Mouse (Mus musculus) limb, embryonic 15.5 days (tissue): Measurements from ENCODE around the gene Igfbp4. TPM values are rescaled to one million over a fixed set of nuclear protein-coding genes. Genes with fewer than 3 reads are reported as not detected.

Experiments used
- ATAC-seq: fragments of 200-750 bp; cut with Nextera tagmentation; 2 replicates; pipeline ENCODE4 v1.8.0; 2017; ENCODE audit warnings: low read depth, moderate TSS enrichment; ENCODE audit not compliant: insufficient number of reproducible peaks, low FRiP score, low TSS enrichment
- H3K27ac ChIP-seq: fragments of 300-500 bp; sonication (generic); 2 replicates; pipeline ENCODE4 v1.5.1; 2015; ENCODE audit warnings: moderate library complexity, mild to moderate bottlenecking, inconsistent platforms
- H3K27me3 ChIP-seq: fragments of 300-500 bp; sonication (generic); 2 replicates; pipeline ENCODE4 v1.6.1; 2015; ENCODE audit warnings: inconsistent platforms
- H3K36me3 ChIP-seq: fragments of 300-500 bp; sonication (generic); 2 replicates; pipeline ENCODE4 v1.6.1; 2015; ENCODE audit warnings: inconsistent platforms
- H3K4me1 ChIP-seq: fragments of 300-500 bp; sonication (generic); 2 replicates; pipeline ENCODE4 v1.6.1; 2015; ENCODE audit warnings: inconsistent platforms
- H3K4me2 ChIP-seq: fragments of 300-500 bp; sonication (generic); 2 replicates; pipeline ENCODE4 v1.6.1; 2015; ENCODE audit warnings: mild to moderate bottlenecking, inconsistent platforms
- H3K4me3 ChIP-seq: fragments of 300-500 bp; sonication (generic); 2 replicates; pipeline ENCODE4 v1.5.1; 2015; ENCODE audit warnings: mild to moderate bottlenecking, inconsistent platforms
- H3K9ac ChIP-seq: fragments of 300-500 bp; sonication (generic); 2 replicates; pipeline ENCODE4 v1.6.1; 2015; ENCODE audit warnings: inconsistent platforms
- H3K9me3 ChIP-seq: fragments of 300-500 bp; sonication (generic); 2 replicates; pipeline ENCODE4 v1.6.1; 2016; ENCODE audit warnings: inconsistent platforms
- WGBS: fragments of 180-500 bp; shearing (Covaris S2); methylation state at CpG from one replicate; pipeline ENCODE4 v1.1.7; 2015; 5-methylcytosine and 5-hydroxymethylcytosine counted together
- polyA plus RNA-seq: library from polyadenylated mRNA; unstranded; fragments of >200 nt; fragmentation: Nextera tagmentation; extraction: Ambion mirVana; gene quantifications from 2 replicates; pipeline ENCODE4 v1.2.1, GENCODE M21; 2015

The Igfbp4 gene
- polyA plus RNA-seq, 1 experiment from 2014 or later: 1,296 TPM

DNA sequence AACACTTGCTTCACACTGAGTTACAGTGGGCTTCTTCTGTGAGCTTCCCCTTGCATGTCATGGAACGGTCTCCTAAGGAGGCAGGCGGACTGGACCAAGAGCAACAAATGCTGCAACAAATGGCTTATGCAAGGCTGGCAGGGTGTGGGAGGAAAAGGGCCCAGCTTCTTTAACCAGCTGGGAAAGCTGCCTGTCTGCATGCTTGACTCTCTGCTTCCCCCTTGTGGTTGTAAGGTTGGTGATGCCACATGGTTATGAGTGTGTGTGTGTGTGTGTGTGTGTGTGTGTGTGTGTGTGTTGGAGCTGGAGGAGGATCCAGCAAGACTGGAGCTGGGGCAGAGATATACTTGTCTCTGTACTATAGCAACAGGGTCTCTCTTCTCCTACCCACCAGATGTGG lies 24.9 kb downstream of the Igfbp4 start:
- Histone ChIP-seq H3K4me3 (no peak overlapping the region), H3K9me3 (no peaks in the 10 kb centered on the region), H3K4me2 (no peak overlapping the region), H3K27ac (peak overlapping the region; percentile 72), H3K27me3 (no peaks in the 10 kb centered on the region), H3K9ac (no peak overlapping the region), H3K36me3 (no peaks in the 10 kb centered on the region), H3K4me1 (peaks cover 18% of the 10 kb centered on the region)
- WGBS: 3% methylated on average over 2 of the region's 2 CpGs
- peak; percentile 31 for ATAC-seq

DNA sequence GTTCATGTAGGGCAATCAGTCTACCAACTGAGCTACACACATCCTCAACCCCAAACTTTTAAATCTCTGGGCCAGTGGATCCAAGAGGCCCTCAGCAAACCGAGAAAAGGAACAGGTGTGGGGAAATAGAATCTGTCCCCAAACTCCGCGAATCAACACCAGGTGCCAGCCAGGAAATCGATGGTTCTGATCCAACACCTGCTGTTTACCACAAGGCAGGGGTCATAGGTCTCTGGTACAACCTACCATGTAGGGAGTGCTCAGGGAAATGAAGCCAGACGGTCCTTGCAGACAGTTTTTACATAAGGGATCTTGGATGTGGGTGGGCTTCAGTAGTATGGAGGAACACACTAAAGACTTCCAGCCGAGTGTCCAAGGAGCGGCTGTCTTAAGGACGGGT lies 26.5 kb downstream of the Igfbp4 start:
- peaks cover 34% of the 10 kb centered on the region for H3K4me1 ChIP-seq
- no peaks in the 10 kb centered on the region for H3K9me3 ChIP-seq
- H3K27ac ChIP-seq: no peak overlapping the region
- no peak for ATAC-seq
- WGBS: 70% methylated on average over 8 of the region's 8 CpGs
- H3K27me3 ChIP-seq: no peaks in the 10 kb centered on the region
- no peak overlapping the region for H3K4me3 ChIP-seq
- no peak overlapping the region for H3K4me2 ChIP-seq
- no peaks in the 10 kb centered on the region for H3K36me3 ChIP-seq
- H3K9ac ChIP-seq: no peak overlapping the region

DNA sequence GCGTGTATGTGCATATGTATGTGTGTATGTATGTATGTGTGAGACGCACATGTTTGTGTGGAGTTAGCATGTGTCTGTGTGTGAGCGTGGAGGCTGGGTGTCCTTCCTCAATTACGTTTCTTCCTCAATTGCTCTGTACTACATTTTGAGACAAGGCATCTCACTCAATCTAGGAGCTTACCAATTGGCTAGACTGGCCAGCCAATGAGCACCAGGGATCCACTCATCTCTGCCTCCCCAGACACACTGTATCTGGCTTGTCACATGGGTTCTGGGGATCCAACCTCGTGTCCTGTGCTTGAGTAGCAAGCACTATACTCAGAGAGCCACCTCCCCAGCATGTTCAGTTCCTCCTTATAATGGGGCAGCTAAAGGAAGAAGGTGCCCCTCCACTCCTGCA lies 27.4 kb downstream of the Igfbp4 start:
- Histone ChIP-seq H3K27me3 (no peaks in the 10 kb centered on the region), H3K4me3 (no peak overlapping the region), H3K4me1 (peaks cover 31% of the 10 kb centered on the region), H3K9ac (no peak overlapping the region), H3K9me3 (no peaks in the 10 kb centered on the region), H3K4me2 (no peak overlapping the region), H3K36me3 (no peaks in the 10 kb centered on the region), H3K27ac (no peak overlapping the region)
- no peak for ATAC-seq
- 85% methylated on average over 5 of the region's 5 CpGs for WGBS

DNA sequence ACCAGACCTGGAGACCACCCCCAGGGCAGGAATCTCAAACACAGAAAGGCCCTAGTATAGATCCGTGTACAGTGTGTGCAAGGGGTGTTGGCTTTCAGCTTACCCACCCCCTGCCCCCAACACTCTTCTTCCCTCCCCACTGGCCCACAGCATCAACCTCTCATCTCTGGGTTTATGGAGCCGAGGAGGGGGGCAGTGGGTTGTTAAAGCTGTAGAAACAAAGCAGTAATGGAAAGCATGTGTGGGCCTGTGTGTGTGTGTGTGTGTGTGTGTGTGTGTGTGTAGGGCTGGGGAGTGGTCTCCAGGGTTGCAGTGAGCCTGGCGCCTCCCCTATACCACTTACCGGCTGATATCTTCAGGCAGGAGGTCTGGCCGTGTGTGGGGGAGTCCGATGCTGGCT lies 30.8 kb downstream of the Igfbp4 start:
- Histone ChIP-seq H3K4me3 (no peak overlapping the region), H3K27ac (peak overlapping the region; percentile 78), H3K9ac (no peak overlapping the region), H3K4me1 (peaks cover 42% of the 10 kb centered on the region), H3K36me3 (no peaks in the 10 kb centered on the region), H3K4me2 (no peak overlapping the region), H3K9me3 (no peaks in the 10 kb centered on the region), H3K27me3 (no peaks in the 10 kb centered on the region)
- 4% methylated on average over 6 of the region's 6 CpGs for WGBS
- ATAC-seq: peak; percentile 79

DNA sequence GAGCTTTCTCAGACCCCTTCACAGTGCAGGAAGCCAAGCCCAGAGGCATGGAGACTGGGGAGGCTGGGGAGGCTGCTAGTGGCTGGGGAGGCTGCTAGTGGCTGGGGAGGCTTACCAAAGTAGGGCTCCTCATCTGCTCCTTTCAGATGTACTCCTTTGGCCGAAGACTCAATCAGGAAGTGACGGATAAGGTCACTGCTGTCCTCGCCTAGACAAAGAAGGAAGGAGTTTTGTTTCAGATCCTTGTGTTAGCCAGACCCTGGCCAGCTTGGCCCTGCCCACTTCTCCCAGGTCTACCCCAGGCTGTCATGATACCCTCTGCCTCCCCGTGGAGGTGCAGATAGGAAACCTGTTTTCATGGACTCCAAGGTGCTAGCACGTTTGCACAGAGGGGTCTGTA lies 32.7 kb downstream of the Igfbp4 start:
- Histone ChIP-seq H3K36me3 (no peaks in the 10 kb centered on the region), H3K27me3 (no peaks in the 10 kb centered on the region), H3K9ac (no peak overlapping the region), H3K9me3 (no peaks in the 10 kb centered on the region), H3K4me1 (peaks cover 55% of the 10 kb centered on the region), H3K4me3 (no peak overlapping the region), H3K4me2 (no peak overlapping the region), H3K27ac (peak overlapping the region; percentile 63)
- WGBS: 59% methylated on average over 5 of the region's 5 CpGs
- no peak for ATAC-seq

DNA sequence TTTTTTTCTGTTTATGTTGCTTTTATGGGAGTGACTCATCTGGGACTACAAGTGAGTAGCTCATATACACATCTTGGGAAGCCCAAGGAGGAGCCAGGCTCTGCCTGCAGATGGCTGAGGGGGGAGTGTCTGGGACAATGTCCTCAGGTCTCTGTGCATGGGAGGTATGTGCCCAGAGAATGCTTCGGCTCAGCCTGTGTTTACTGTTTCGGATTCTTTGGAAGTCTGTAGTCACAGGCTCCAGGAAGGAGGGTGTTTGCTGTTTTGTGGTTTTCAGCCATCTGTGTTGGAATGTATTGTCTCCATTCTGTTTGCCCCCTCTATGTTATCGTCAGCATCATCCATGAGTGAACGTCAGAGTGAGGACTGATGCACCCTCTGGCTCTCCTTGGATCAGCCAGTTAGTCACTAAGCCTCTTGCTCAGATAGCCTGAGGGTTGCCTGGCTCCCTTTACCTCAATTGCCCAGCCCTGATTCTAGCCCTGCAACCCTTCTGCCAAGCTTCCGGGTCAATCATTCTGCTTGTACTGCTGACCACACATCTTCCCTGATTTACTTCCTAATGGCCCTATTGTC lies 35.8 kb downstream of the Igfbp4 start:
- Histone ChIP-seq H3K9ac (no peak overlapping the region), H3K4me1 (peaks cover 75% of the 10 kb centered on the region), H3K27me3 (no peaks in the 10 kb centered on the region), H3K4me3 (no peak overlapping the region), H3K9me3 (no peaks in the 10 kb centered on the region), H3K36me3 (no peaks in the 10 kb centered on the region), H3K27ac (no peak overlapping the region), H3K4me2 (no peak overlapping the region)
- 55% methylated on average over 5 of the region's 5 CpGs for WGBS
- ATAC-seq: no peak

DNA sequence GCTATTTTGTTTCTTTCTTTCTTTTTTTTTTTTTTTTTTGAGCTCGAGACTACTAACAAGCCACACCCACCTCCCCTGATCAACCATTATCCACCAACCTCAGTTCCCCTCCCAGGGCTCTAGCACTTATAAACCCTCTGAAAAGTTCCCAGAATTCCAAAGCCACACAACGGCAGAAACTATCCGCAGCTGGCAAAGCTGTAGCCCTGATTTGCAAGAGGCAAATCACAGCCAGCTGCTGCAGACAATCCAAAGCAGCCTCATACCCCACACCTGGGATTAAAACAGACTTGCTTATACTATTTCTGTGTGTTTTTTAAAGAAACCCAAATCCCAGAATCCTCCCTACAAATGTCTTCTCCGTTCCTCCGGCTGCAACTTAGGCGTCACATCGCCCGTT lies 36.8 kb downstream of the Igfbp4 start:
- peak overlapping the region; percentile 63 for H3K27ac ChIP-seq
- no peaks in the 10 kb centered on the region for H3K36me3 ChIP-seq
- peaks cover 77% of the 10 kb centered on the region for H3K4me1 ChIP-seq
- H3K9me3 ChIP-seq: no peaks in the 10 kb centered on the region
- H3K4me2 ChIP-seq: no peak overlapping the region
- H3K27me3 ChIP-seq: no peaks in the 10 kb centered on the region
- no peak for ATAC-seq
- 41% methylated on average over 8 of the region's 8 CpGs for WGBS
- no peak overlapping the region for H3K9ac ChIP-seq
- no peak overlapping the region for H3K4me3 ChIP-seq

DNA sequence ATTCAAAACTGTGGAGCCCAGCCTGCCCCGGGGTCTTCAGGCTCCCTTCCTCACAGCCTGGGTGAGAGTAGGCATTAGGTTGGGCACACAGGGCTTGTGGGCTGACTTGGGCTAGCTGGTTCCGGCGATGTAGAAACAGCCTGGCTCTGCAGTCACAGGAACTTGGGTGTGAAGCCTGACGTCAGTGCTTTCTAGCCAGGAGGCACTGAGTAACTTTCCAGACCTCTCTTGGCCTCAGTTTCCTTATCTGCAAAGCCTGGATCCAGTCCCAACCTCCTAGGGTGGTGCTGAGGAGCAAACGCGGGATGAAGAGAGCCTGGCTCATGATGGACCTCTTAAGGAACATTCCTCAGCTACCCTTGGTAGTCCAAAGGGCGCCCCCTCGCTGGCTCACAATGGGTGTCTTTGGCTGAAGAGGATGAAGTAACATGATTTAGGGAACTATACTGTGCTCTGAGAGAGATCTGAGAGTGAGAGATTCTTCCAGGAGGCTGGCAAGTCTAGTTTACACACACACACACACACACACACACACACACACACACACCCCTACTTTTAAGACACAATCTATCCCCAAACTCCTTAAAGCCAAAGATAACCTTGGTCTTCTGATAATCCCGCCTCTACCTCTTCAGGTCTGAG lies 40.0 kb downstream of the Igfbp4 start:
- H3K4me2 ChIP-seq: no peak overlapping the region
- H3K9me3 ChIP-seq: no peaks in the 10 kb centered on the region
- no peak overlapping the region for H3K4me3 ChIP-seq
- WGBS: 64% methylated on average over 9 of the region's 9 CpGs
- H3K4me1 ChIP-seq: peaks cover 65% of the 10 kb centered on the region
- H3K9ac ChIP-seq: no peak overlapping the region
- H3K27me3 ChIP-seq: no peaks in the 10 kb centered on the region
- no peak for ATAC-seq
- H3K36me3 ChIP-seq: no peaks in the 10 kb centered on the region
- H3K27ac ChIP-seq: peak overlapping the region; percentile 85

DNA sequence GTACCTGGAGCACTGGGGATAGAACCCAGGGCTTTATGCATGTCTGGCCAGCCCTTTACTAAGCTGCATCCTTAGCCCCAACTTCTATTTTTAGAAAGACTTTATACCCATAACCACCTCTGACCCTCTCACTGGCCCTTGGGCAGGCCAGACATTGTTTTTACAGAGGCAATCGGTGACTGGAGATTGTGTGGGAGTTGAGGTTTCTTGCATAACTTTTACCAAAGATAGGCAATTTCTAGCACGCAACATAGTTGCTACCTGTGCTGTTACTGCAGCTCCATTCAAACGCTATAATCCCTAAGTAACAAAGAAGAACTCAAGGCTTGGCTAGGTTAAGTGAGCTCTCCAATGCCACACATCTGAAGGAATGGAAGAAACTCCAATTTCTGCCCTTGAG lies 40.5 kb downstream of the Igfbp4 start:
- WGBS: 26% methylated on average over 3 of the region's 3 CpGs
- Histone ChIP-seq H3K27ac (peak overlapping the region; percentile 85), H3K4me3 (no peak overlapping the region), H3K4me1 (peaks cover 65% of the 10 kb centered on the region), H3K4me2 (no peak overlapping the region), H3K36me3 (no peaks in the 10 kb centered on the region), H3K27me3 (no peaks in the 10 kb centered on the region), H3K9ac (no peak overlapping the region), H3K9me3 (no peaks in the 10 kb centered on the region)
- no peak for ATAC-seq

DNA sequence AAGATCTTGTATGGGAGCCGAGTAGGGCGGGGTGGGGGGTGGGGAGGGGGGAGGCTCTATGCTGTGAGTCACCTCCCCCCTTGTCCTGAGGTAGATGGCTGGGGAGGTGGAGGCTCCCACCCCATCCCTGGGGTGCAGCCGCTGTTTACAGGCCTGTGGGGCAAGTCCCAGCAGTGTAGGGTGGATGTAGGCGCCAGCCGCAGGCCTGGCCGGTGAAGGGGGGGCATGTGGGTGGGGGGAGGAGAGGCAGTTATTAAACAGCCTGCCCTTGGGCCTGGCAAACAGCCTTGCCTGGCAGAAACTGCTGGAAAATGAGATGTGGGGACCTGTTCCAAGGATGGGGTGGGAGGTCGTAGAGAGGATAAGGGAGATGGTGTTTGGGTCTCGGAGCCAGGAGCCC lies 41.1 kb downstream of the Igfbp4 start:
- peak; percentile 73 for ATAC-seq
- Histone ChIP-seq H3K27ac (peak overlapping the region; percentile 85), H3K9me3 (no peaks in the 10 kb centered on the region), H3K36me3 (no peaks in the 10 kb centered on the region), H3K27me3 (no peaks in the 10 kb centered on the region), H3K4me1 (peaks cover 59% of the 10 kb centered on the region), H3K4me2 (0 out of 2 replicates have a peak overlapping the region, but pooled peaks have one; percentile 12), H3K9ac (no peak overlapping the region), H3K4me3 (no peak overlapping the region)
- 14% methylated on average over 8 of the region's 8 CpGs for WGBS

DNA sequence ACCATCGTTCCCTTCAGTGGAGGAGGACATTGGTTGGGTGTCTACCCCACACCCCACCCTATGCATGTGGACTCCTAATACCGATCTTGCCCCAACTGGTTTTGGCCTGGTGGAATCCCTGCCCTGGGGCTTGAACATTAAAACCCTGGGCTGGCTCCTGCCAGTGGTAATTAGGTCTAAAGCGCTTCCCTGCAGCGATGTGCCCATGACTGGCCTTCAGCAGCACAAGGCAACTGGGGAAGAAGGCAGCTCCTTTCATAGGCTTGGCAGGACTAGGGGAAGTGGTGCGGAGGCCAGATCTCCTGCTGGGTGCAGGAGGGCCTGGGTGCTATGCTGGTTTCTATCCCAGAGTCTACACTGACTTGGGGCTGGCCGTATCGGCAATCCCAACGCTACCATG lies 42.5 kb downstream of the Igfbp4 start:
- Histone ChIP-seq H3K27me3 (no peaks in the 10 kb centered on the region), H3K4me2 (no peak overlapping the region), H3K9ac (no peak overlapping the region), H3K27ac (peak overlapping the region; percentile 85; the same call in 1 of the 2 replicates), H3K4me3 (no peak overlapping the region), H3K9me3 (no peaks in the 10 kb centered on the region), H3K36me3 (no peaks in the 10 kb centered on the region), H3K4me1 (peaks cover 54% of the 10 kb centered on the region)
- no peak for ATAC-seq
- WGBS: 69% methylated on average over 8 of the region's 8 CpGs

DNA sequence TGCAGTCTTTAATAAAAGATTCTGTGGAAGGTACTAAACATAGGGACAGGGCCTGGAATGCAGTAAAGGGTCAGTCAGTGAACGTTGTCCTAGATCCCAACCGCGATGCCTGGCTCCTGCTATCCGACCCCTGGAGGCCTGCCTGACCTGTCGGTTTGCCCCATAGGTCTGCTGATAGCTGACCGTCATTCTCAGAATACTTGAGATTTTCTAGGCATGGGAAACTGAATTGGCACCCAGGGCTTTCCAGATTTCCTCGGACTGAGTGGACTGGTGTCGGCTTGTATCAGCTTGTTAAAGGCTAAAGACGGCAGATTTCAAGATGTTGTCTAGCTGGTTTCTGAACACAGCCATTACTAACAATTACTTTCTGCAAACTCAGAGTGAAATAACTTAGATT lies 43.3 kb downstream of the Igfbp4 start:
- H3K36me3 ChIP-seq: no peaks in the 10 kb centered on the region
- H3K9ac ChIP-seq: no peak overlapping the region
- no peak overlapping the region for H3K4me3 ChIP-seq
- H3K27me3 ChIP-seq: no peaks in the 10 kb centered on the region
- H3K27ac ChIP-seq: peak overlapping the region; percentile 39; the same call in 1 of the 2 replicates
- ATAC-seq: no peak
- peaks cover 48% of the 10 kb centered on the region for H3K4me1 ChIP-seq
- no peaks in the 10 kb centered on the region for H3K9me3 ChIP-seq
- 64% methylated on average over 9 of the region's 9 CpGs for WGBS
- H3K4me2 ChIP-seq: no peak overlapping the region
